Mouse (Mus musculus): ENCODE measurements around the gene 1700020A23Rik. TPM values are rescaled to one million over a fixed set of nuclear protein-coding genes. Genes with fewer than 3 reads are reported as not detected.

1700020A23Rik gene
- total and polyA plus RNA-seq, 3 experiments, result not detected

- TF ChIP-seq MYC (IDR thresholded peaks at IDR 0.05; ENCODE audit: low read depth, low read length) (peak; percentile 71), ZC3H11A (IDR thresholded peaks at IDR 0.05; ENCODE audit: low read depth, low read length) (no peak), MYB (IDR thresholded peaks at IDR 0.05; ENCODE audit: low read depth, low read length) (0 out of 2 replicates have a peak, but pooled peaks have one; percentile 19), TBP (IDR thresholded peaks at IDR 0.05; ENCODE audit: low read depth, low read length) (peak; percentile 64)
These were observed 19.2 kb downstream of the 1700020A23Rik start, which contains the start of the genes Vps16 and Pced1a (continued) for GRCm38 (mm10) chr2:130424126-130424853.

- peak; percentile 12; the same call in 1 of the 2 replicates for TF ChIP-seq GATA1 (IDR thresholded peaks at IDR 0.05; ENCODE audit: low read depth, low read length)
- TF ChIP-seq RAD21 (IDR thresholded peaks at IDR 0.05; ENCODE audit: low read depth, low read length), result peak; percentile 39
- no peak for TF ChIP-seq UBTF (IDR thresholded peaks at IDR 0.05; ENCODE audit: borderline replicate concordance, insufficient read depth, low read depth, low read length)
- TF ChIP-seq MYC (IDR thresholded peaks at IDR 0.05; ENCODE audit: low read depth, low read length), result no peak
- no peak for TF ChIP-seq TBP (IDR thresholded peaks at IDR 0.05; ENCODE audit: low read depth, low read length)
- no peak for TF ChIP-seq MAX (IDR thresholded peaks at IDR 0.05; ENCODE audit: low read length)
- peak in 1 of 3 experiments; percentile 32; a peak in 2 of 6 replicates for TF ChIP-seq CTCF (IDR thresholded peaks at IDR 0.05 in 2 of 3, conservative IDR thresholded peaks at IDR 0.05 in 1 of 3; ENCODE audit: control insufficient read depth in 1 of 3, insufficient read depth in 1 of 3, low read depth in 2 of 3, low read length in 3 of 3, poor library complexity in 1 of 3, severe bottlenecking in 1 of 3)
- TF ChIP-seq ZC3H11A (IDR thresholded peaks at IDR 0.05; ENCODE audit: low read depth, low read length), result 0 out of 2 replicates have a peak, but pooled peaks have one; percentile 18
These were observed 20.1 kb downstream of the 1700020A23Rik start for GRCm38 (mm10) chr2:130425112-130425511.

GRCm38 (mm10) chr2:130429851-130430250, 24.8 kb downstream of the 1700020A23Rik start:
- peaks cover 5 to 36% of the 10 kb centered on the region in 2 experiments for H3K36me3 ChIP-seq (ENCODE audit: control insufficient read depth in 1 of 2, insufficient read depth in 2 of 2, low read length in 2 of 2)

More at GRCm38 (mm10) chr2:130425112-130425511, 20.1 kb downstream of the 1700020A23Rik start:
- H3K79me2 ChIP-seq (ENCODE audit: control insufficient read depth, insufficient read depth, low read length, poor library complexity), result peaks cover 47% of the 10 kb centered on the region
- peak overlapping the region; percentile 92 for H3K9ac ChIP-seq (ENCODE audit: control insufficient read depth, low read depth, low read length, poor library complexity, severe bottlenecking)
- H3K4me3 ChIP-seq (ENCODE audit: control insufficient read depth in 1 of 2, insufficient read depth in 1 of 2, low read depth in 2 of 2, low read length in 2 of 2), result peak overlapping the region; percentile 76 to 81
- peaks cover 1 to 37% of the 10 kb centered on the region in 2 experiments; a peak in 3 of 4 replicates for H3K36me3 ChIP-seq (ENCODE audit: control insufficient read depth in 1 of 2, insufficient read depth in 2 of 2, low read length in 2 of 2)
- peak overlapping the region; percentile 76 for H3K27ac ChIP-seq (ENCODE audit: control insufficient read depth, low read depth, low read length)
- no peak for DNase-seq (ENCODE audit: low read depth, low spot score)
- no peaks in the 10 kb centered on the region for H3K27me3 ChIP-seq (ENCODE audit: control insufficient read depth in 1 of 2, insufficient read depth in 2 of 2, low read length in 2 of 2)
- H3K9me3 ChIP-seq (replicated peaks; ENCODE audit: insufficient read depth, low read length), result no peaks in the 10 kb centered on the region
- peaks cover 20 to 34% of the 10 kb centered on the region in 2 experiments for H3K4me1 ChIP-seq (ENCODE audit: control insufficient read depth in 1 of 2, insufficient read depth in 2 of 2, low read length in 2 of 2)

More at GRCm38 (mm10) chr2:130429851-130430250, 24.8 kb downstream of the 1700020A23Rik start:
- Histone ChIP-seq H3K4me3 (ENCODE audit: control insufficient read depth in 1 of 2, insufficient read depth in 1 of 2, low read depth in 2 of 2, low read length in 2 of 2) (no peak overlapping the region), H3K9ac (ENCODE audit: control insufficient read depth, low read depth, low read length, poor library complexity, severe bottlenecking) (no peak overlapping the region), H3K4me1 (ENCODE audit: control insufficient read depth in 1 of 2, insufficient read depth in 2 of 2, low read length in 2 of 2) (peaks cover 25 to 26% of the 10 kb centered on the region in 2 experiments), H3K79me2 (ENCODE audit: control insufficient read depth, insufficient read depth, low read length, poor library complexity) (peaks cover 52% of the 10 kb centered on the region), H3K27ac (ENCODE audit: control insufficient read depth, low read depth, low read length) (peak overlapping the region; percentile 18; the same call in 1 of the 2 replicates), H3K9me3 (replicated peaks; ENCODE audit: insufficient read depth, low read length) (no peaks in the 10 kb centered on the region), H3K27me3 (ENCODE audit: control insufficient read depth in 1 of 2, insufficient read depth in 2 of 2, low read length in 2 of 2) (no peaks in the 10 kb centered on the region)
- TF ChIP-seq ETS1 (IDR thresholded peaks at IDR 0.05; ENCODE audit: low read depth, low read length) (no peak), MEF2A (IDR thresholded peaks at IDR 0.05; ENCODE audit: extremely low read depth, insufficient replicate concordance, low read depth, low read length, poor library complexity, severe bottlenecking) (no peak), TBP (IDR thresholded peaks at IDR 0.05; ENCODE audit: low read depth, low read length) (no peak), POLR2A (IDR thresholded peaks at IDR 0.05; ENCODE audit: control insufficient read depth in 1 of 2, insufficient read depth in 1 of 2, low read depth in 1 of 2, low read length in 2 of 2, poor library complexity in 1 of 2) (no peak), CHD1 (IDR thresholded peaks at IDR 0.05; ENCODE audit: low read depth, low read length) (no peak), NELFE (IDR thresholded peaks at IDR 0.05; ENCODE audit: low read depth, low read length) (no peak), MYB (IDR thresholded peaks at IDR 0.05; ENCODE audit: low read depth, low read length) (no peak), USF1 (IDR thresholded peaks at IDR 0.05; ENCODE audit: low read depth, low read length) (no peak), RCOR1 (IDR thresholded peaks at IDR 0.05; ENCODE audit: low read depth, low read length) (no peak), NRF1 (IDR thresholded peaks at IDR 0.05; ENCODE audit: insufficient read depth, low read depth, low read length, poor library complexity, severe bottlenecking) (no peak), SIN3A (IDR thresholded peaks at IDR 0.05; ENCODE audit: low read length) (no peak)
- no peak for DNase-seq (ENCODE audit: low read depth, low spot score)

All from MEL (cell line).